17 mouse cellular contexts compared by ENCODE assay signal in genomic region chr8:10870423-10871055, GRCm38 (mm10).
DNase-seq lines count a peak whose midpoint lies in the region; ATAC-seq and TF ChIP-seq lines count a peak whose summit lies in the region.
"Had no signal": no experiment of that assay in that cellular context is flagged by ENCODE, and none has a peak within 500 bp of the region (broad histone marks: within the 10 kb centered on the region; RNA-seq: fewer than 3 reads in every experiment).

No protein-coding gene starts in this region.

- no peaks in the 10 kb centered on the region for H3K9me3 ChIP-seq in hindbrain, embryonic 15.5 days
- no peaks in the 10 kb centered on the region for H3K9me3 ChIP-seq in hindbrain, embryonic 12.5 days (replicated peaks)
- no peaks in the 10 kb centered on the region for H3K9me3 ChIP-seq in midbrain, postnatal 0 days (ENCODE audit: low read length)
- no peaks in the 10 kb centered on the region for H3K9me3 ChIP-seq in midbrain, embryonic 13.5 days
- H3K9me3 ChIP-seq in intestine, postnatal 0 days (ENCODE audit: control insufficient read depth) = no peaks in the 10 kb centered on the region
- H3K9me3 ChIP-seq: limb, embryonic 12.5 days had no signal

- H3K36me3 ChIP-seq in hindbrain, embryonic 15.5 days = no peaks in the 10 kb centered on the region
- no peaks in the 10 kb centered on the region for H3K36me3 ChIP-seq in hindbrain, embryonic 12.5 days
- no peaks in the 10 kb centered on the region for H3K36me3 ChIP-seq in midbrain, postnatal 0 days (ENCODE audit: insufficient read depth, low read length)
- H3K36me3 ChIP-seq in midbrain, embryonic 13.5 days = no peaks in the 10 kb centered on the region
- no peaks in the 10 kb centered on the region for H3K36me3 ChIP-seq in intestine, postnatal 0 days (ENCODE audit: control insufficient read depth, insufficient read depth)
- H3K36me3 ChIP-seq: limb, embryonic 12.5 days had no signal

- H3K4me1 ChIP-seq in hindbrain, embryonic 15.5 days (replicated peaks) = peaks cover 12% of the 10 kb centered on the region
- peaks cover 17% of the 10 kb centered on the region; the same call in 1 of the 2 replicates for H3K4me1 ChIP-seq in hindbrain, embryonic 12.5 days
- H3K4me1 ChIP-seq in midbrain, postnatal 0 days (ENCODE audit: insufficient read depth, low read length) = 0 out of 2 replicates have a peak, but pooled peaks cover 8% of the 10 kb centered on the region
- peaks cover 23% of the 10 kb centered on the region for H3K4me1 ChIP-seq in midbrain, embryonic 13.5 days (replicated peaks)
- H3K4me1 ChIP-seq in intestine, postnatal 0 days (replicated peaks; ENCODE audit: control insufficient read depth, insufficient read depth, low read length) = peaks cover 8% of the 10 kb centered on the region

- H3K4me2 ChIP-seq in hindbrain, embryonic 15.5 days = no peak overlapping the region
- no peak overlapping the region for H3K4me2 ChIP-seq in hindbrain, embryonic 12.5 days (replicated peaks)
- H3K4me2 ChIP-seq in midbrain, postnatal 0 days (ENCODE audit: low read depth, low read length, poor library complexity, severe bottlenecking) = no peak overlapping the region
- no peak overlapping the region for H3K4me2 ChIP-seq in midbrain, embryonic 13.5 days (replicated peaks)
- H3K4me2 ChIP-seq in intestine, postnatal 0 days (replicated peaks; ENCODE audit: low read depth) = no peak overlapping the region
- H3K4me2 ChIP-seq: heart, embryonic 11.5 days; limb, embryonic 12.5 days had no signal

- no peak overlapping the region for H3K27ac ChIP-seq in hindbrain, embryonic 15.5 days (replicated peaks)
- no peak overlapping the region for H3K27ac ChIP-seq in hindbrain, embryonic 12.5 days
- no peak overlapping the region for H3K27ac ChIP-seq in midbrain, postnatal 0 days (ENCODE audit: low read depth, low read length)
- no peak overlapping the region for H3K27ac ChIP-seq in midbrain, embryonic 13.5 days
- H3K27ac ChIP-seq in intestine, postnatal 0 days (ENCODE audit: low read depth, low read length) = no peak overlapping the region
- H3K27ac ChIP-seq: limb, embryonic 12.5 days; liver, embryonic 14.5 days had no signal

- ATAC-seq in hindbrain, embryonic 15.5 days (ENCODE audit: low FRiP score, low read depth) = 0 out of 2 replicates have a peak, but pooled peaks have one; percentile 51
- ATAC-seq in hindbrain, embryonic 12.5 days (ENCODE audit: low FRiP score) = no peak
- no peak for ATAC-seq in midbrain, postnatal 0 days (ENCODE audit: low FRiP score)
- no peak for ATAC-seq in midbrain, embryonic 13.5 days
- no peak for ATAC-seq in intestine, postnatal 0 days
- ATAC-seq: lung, postnatal 0 days had no signal

- no peak overlapping the region for H3K9ac ChIP-seq in hindbrain, embryonic 15.5 days
- H3K9ac ChIP-seq in hindbrain, embryonic 12.5 days = no peak overlapping the region
- no peak overlapping the region for H3K9ac ChIP-seq in midbrain, postnatal 0 days (replicated peaks; ENCODE audit: low read length, poor library complexity, severe bottlenecking)
- no peak overlapping the region for H3K9ac ChIP-seq in midbrain, embryonic 13.5 days (replicated peaks)
- H3K9ac ChIP-seq in intestine, postnatal 0 days (ENCODE audit: low read depth, low read length) = no peak overlapping the region
- H3K9ac ChIP-seq: limb, embryonic 12.5 days; liver, embryonic 14.5 days had no signal

- 50% methylated on average over 13 of the region's 13 CpGs for WGBS in hindbrain, embryonic 15.5 days
- 75% methylated on average over 13 of the region's 13 CpGs for WGBS in hindbrain, embryonic 12.5 days
- 47% methylated on average over 13 of the region's 13 CpGs for WGBS in midbrain, postnatal 0 days
- WGBS in midbrain, embryonic 13.5 days = 67% methylated on average over 13 of the region's 13 CpGs
- WGBS in intestine, postnatal 0 days = 84% methylated on average over 13 of the region's 13 CpGs

- TF ChIP-seq CTCF in midbrain, postnatal 0 days (IDR thresholded peaks at IDR 0.05) = no peak
- TF ChIP-seq CTCF in intestine, postnatal 0 days (IDR thresholded peaks at IDR 0.05; ENCODE audit: low read depth) = no peak

- DNase-seq in midbrain, postnatal 0 days (ENCODE audit: low spot score) = peak; percentile 59
- peak; percentile 47 for DNase-seq in layer of hippocampus, adult 9-11 months
- DNase-seq in telencephalon, adult 2 months (ENCODE audit: low read depth, low spot score) = peak; percentile 46
- no peak for DNase-seq in thymus, postnatal 0 days (ENCODE audit: low spot score)
- DNase-seq: cerebellum, adult 9-10 months; heart, postnatal 4 days; kidney, adult 11 months; kidney, postnatal 25 days; thymus, adult 2 months had no signal

- H3K27me3 ChIP-seq in hindbrain, embryonic 15.5 days = no peaks in the 10 kb centered on the region
- H3K27me3 ChIP-seq in hindbrain, embryonic 12.5 days = no peaks in the 10 kb centered on the region; the same call in 1 of the 2 replicates
- H3K27me3 ChIP-seq in midbrain, postnatal 0 days (ENCODE audit: insufficient read depth, low read length) = no peaks in the 10 kb centered on the region
- H3K27me3 ChIP-seq in midbrain, embryonic 13.5 days = no peaks in the 10 kb centered on the region
- H3K27me3 ChIP-seq in intestine, postnatal 0 days (replicated peaks; ENCODE audit: control insufficient read depth, insufficient read depth, low read length) = no peaks in the 10 kb centered on the region

- H3K4me3 ChIP-seq in hindbrain, embryonic 15.5 days = no peak overlapping the region
- H3K4me3 ChIP-seq in hindbrain, embryonic 12.5 days = no peak overlapping the region
- H3K4me3 ChIP-seq in midbrain, postnatal 0 days (ENCODE audit: low read depth, low read length) = no peak overlapping the region
- no peak overlapping the region for H3K4me3 ChIP-seq in midbrain, embryonic 13.5 days (replicated peaks)
- no peak overlapping the region for H3K4me3 ChIP-seq in intestine, postnatal 0 days (ENCODE audit: low read depth, low read length)
- H3K4me3 ChIP-seq: limb, embryonic 12.5 days had no signal
